Mouse (Mus musculus) heart, adult 2 months (tissue): ENCODE results near the gene Ppt1. TPM values are rescaled to one million over a fixed set of nuclear protein-coding genes. Genes with fewer than 3 reads are reported as not detected.

Experiments used
- DNase-seq, 2 experiments: peaks; one replicate each; pipeline ENCODE4 v3.0.0; 2021
- H3K27ac ChIP-seq: fragments of 200-600 bp; 2 replicates; pipeline ENCODE4 v1.8.1; 2022
- H3K27me3 ChIP-seq: fragments of 200-500 bp; 2 replicates; pipeline ENCODE4 v1.6.1; 2012; ENCODE audit warnings: mild to moderate bottlenecking, low read length, inconsistent platforms, mixed read lengths; ENCODE audit not compliant: control insufficient read depth, insufficient read depth
- H3K36me3 ChIP-seq: fragments of 200-500 bp; 2 replicates; pipeline ENCODE4 v1.6.1; 2012; ENCODE audit warnings: low read length, inconsistent platforms; ENCODE audit not compliant: control insufficient read depth, insufficient read depth
- H3K4me1 ChIP-seq: fragments of 200-500 bp; 2 replicates; pipeline ENCODE4 v1.6.1; 2011; ENCODE audit warnings: low read length; ENCODE audit not compliant: control insufficient read depth, insufficient read depth
- H3K4me3 ChIP-seq: fragments of 200-600 bp; 2 replicates; pipeline ENCODE4 v1.8.1; 2022
- H3K79me2 ChIP-seq: fragments of 200-500 bp; replicated peaks from 2 replicates; pipeline ENCODE4 v1.6.1; 2012; ENCODE audit warnings: mild to moderate bottlenecking, inconsistent platforms, low read length, moderate library complexity, mixed read lengths; ENCODE audit not compliant: control insufficient read depth, insufficient read depth
- H3K9ac ChIP-seq: fragments of 200-500 bp; 2 replicates; pipeline ENCODE4 v1.6.1; 2012; ENCODE audit warnings: low read depth, mild to moderate bottlenecking, control low read depth, inconsistent platforms, low read length, mixed read lengths
- CTCF ChIP-seq: fragments of 200-600 bp; IDR thresholded peaks from 2 replicates; pipeline ENCODE4 v1.8.1; 2022; ENCODE audit warnings: antibody characterized with exemption, mild to moderate bottlenecking, moderate library complexity
- EP300 ChIP-seq: fragments of 200-500 bp; IDR thresholded peaks from 2 replicates; pipeline ENCODE4 v1.6.1; 2011; ENCODE audit warnings: low read depth, low read length, control low read depth; ENCODE audit not compliant: insufficient read depth
- POLR2A ChIP-seq: fragments of 200-500 bp; IDR thresholded peaks from 2 replicates; pipeline ENCODE4 v1.6.1; 2011; ENCODE audit warnings: mild to moderate bottlenecking, low read depth, low read length, control low read depth; ENCODE audit not compliant: insufficient read depth
- WGBS: fragments of 180-500 bp; shearing (Covaris S2); methylation state at CpG from one replicate; pipeline ENCODE4 v1.1.7; 2018; 5-methylcytosine and 5-hydroxymethylcytosine counted together
- intact Hi-C: fragments of 180-260 bp; cut with DNase I; formaldehyde crosslinking; loops from one replicate; pipeline ENCODE4 v1.15.1; 2025
- long read RNA-seq: library from polyadenylated mRNA; stranded (forward); transcript quantifications from one replicate; pipeline ENCODE4 v2.0.0, GENCODE M21; 2021
- polyA plus RNA-seq: library from polyadenylated mRNA; depleted of rRNA; stranded (reverse); fragments of >200 nt; gene quantifications from 2 replicates; pipeline ENCODE4 v1.2.3, GENCODE M21; 2012; rRNA removed
- total RNA-seq, 2 experiments: library from RNA; stranded (reverse); gene quantifications; 2 replicates each; pipeline ENCODE4 v1.2.3; 2021

Ppt1 gene
- total RNA-seq (10 to 100 TPM; 41.6 to 42.9 TPM), polyA plus RNA-seq (35.3 and 52.1 TPM in 2 replicates)
- long read RNA-seq, transcript Ppt1-201 (9 exons, 2,381 nt), result major isoform, 43 of 45 reads
- long read RNA-seq, partial matches to known transcripts, result 1 of 45 reads
- long read RNA-seq, other reads (novel, unspliced or antisense), result 1 of 45 reads

GRCm38 (mm10) chr4:122835530-122836402 lies at the start of gene Ppt1:
Gene Ppt1, plus strand, starts transcription at chr4:122836242.
- intact Hi-C loops, result loop anchor here (5.0 kb wide), 1 partner anchor 47 kb away; no protein-coding TSS in a partner anchor
- peaks cover 6% of the 10 kb centered on the region; the same call in 1 of the 2 replicates for H3K36me3 ChIP-seq
- H3K79me2 ChIP-seq, result no peaks in the 10 kb centered on the region
- H3K4me1 ChIP-seq, result peaks cover 4% of the 10 kb centered on the region
- TF ChIP-seq POLR2A, result peak; percentile 77
- TF ChIP-seq EP300, result peak; percentile 27; the same call in 1 of the 2 replicates
- TF ChIP-seq CTCF, result peak; percentile 60
- H3K4me3 ChIP-seq, result peak within 1 kb of the TSS; percentile 63
- H3K9ac ChIP-seq, result peak within 1 kb of the TSS; percentile 90
- DNase-seq, result peak; percentile 87
- 4% methylated on average over 31 of the region's 31 CpGs for WGBS
- H3K27me3 ChIP-seq, result no peaks in the 10 kb centered on the region
- peak within 1 kb of the TSS; percentile 52 for H3K27ac ChIP-seq

GRCm38 (mm10) chr4:122789335-122790089 lies 46.5 kb upstream of the Ppt1 start:
- no peaks in the 10 kb centered on the region for H3K79me2 ChIP-seq
- no peak overlapping the region for H3K27ac ChIP-seq
- H3K27me3 ChIP-seq, result no peaks in the 10 kb centered on the region
- TF ChIP-seq EP300 (no peak), CTCF (no peak), POLR2A (no peak)
- no peak overlapping the region for H3K4me3 ChIP-seq
- DNase-seq, result no peak
- 64% methylated on average over 4 of the region's 4 CpGs for WGBS
- intact Hi-C loops, result no loop called here
- no peak overlapping the region for H3K9ac ChIP-seq
- no peaks in the 10 kb centered on the region for H3K4me1 ChIP-seq
- H3K36me3 ChIP-seq, result no peaks in the 10 kb centered on the region

- Histone ChIP-seq H3K27me3 (no peaks in the 10 kb centered on the region), H3K79me2 (no peaks in the 10 kb centered on the region), H3K4me1 (no peaks in the 10 kb centered on the region), H3K9ac (no peak overlapping the region), H3K4me3 (no peak overlapping the region), H3K27ac (no peak overlapping the region), H3K36me3 (no peaks in the 10 kb centered on the region)
- peak; percentile 49 to 81 for DNase-seq
- TF ChIP-seq CTCF, result peak; percentile 83
- 0 out of 2 replicates have a peak, but pooled peaks have one; percentile 51 for TF ChIP-seq EP300
- no peak for TF ChIP-seq POLR2A
- 19% methylated on average over 4 of the region's 4 CpGs for WGBS
- intact Hi-C loops, result loop anchor here (2.0 to 5.0 kb wide), 4 partner anchors 49 to 274 kb away; no protein-coding TSS in a partner anchor
Observed at GRCm38 (mm10) chr4:122808108-122808507, 27.9 kb upstream of the Ppt1 start.

GRCm38 (mm10) chr4:122811180-122811579 lies 24.9 kb upstream of the Ppt1 start:
- H3K36me3 ChIP-seq, result no peaks in the 10 kb centered on the region
- intact Hi-C loops, result no loop called here
- no peaks in the 10 kb centered on the region for H3K79me2 ChIP-seq
- H3K4me1 ChIP-seq, result no peaks in the 10 kb centered on the region
- H3K9ac ChIP-seq, result no peak overlapping the region
- no peak for TF ChIP-seq EP300
- no peak for TF ChIP-seq CTCF
- no peak for TF ChIP-seq POLR2A
- no peak overlapping the region for H3K27ac ChIP-seq
- WGBS, result 33% methylated on average over 1 of the region's 1 CpGs
- DNase-seq, result no peak
- H3K27me3 ChIP-seq, result no peaks in the 10 kb centered on the region
- H3K4me3 ChIP-seq, result no peak overlapping the region

- Histone ChIP-seq H3K27ac (no peak overlapping the region), H3K4me3 (no peak overlapping the region), H3K4me1 (no peaks in the 10 kb centered on the region), H3K36me3 (no peaks in the 10 kb centered on the region), H3K79me2 (no peaks in the 10 kb centered on the region), H3K9ac (no peak overlapping the region), H3K27me3 (no peaks in the 10 kb centered on the region)
- TF ChIP-seq POLR2A, result no peak
- TF ChIP-seq EP300, result no peak
- TF ChIP-seq CTCF, result no peak
- intact Hi-C loops, result no loop called here
- no peak for DNase-seq
- 38% methylated on average over 2 of the region's 2 CpGs for whole genome bisulfite sequencing
Observed at GRCm38 (mm10) chr4:122811824-122812223, 24.2 kb upstream of the Ppt1 start.
